Mouse (Mus musculus) limb, embryonic 14.5 days (tissue): ENCODE measurements around the gene Cd69. TPM values are rescaled to one million over a fixed set of nuclear protein-coding genes. Genes with fewer than 3 reads are reported as not detected.

Experiments used
- ATAC-seq: fragments of 200-750 bp; cut with Nextera tagmentation; 2 replicates; pipeline ENCODE4 v1.8.0; 2017; ENCODE audit warnings: low read depth, moderate number of reproducible peaks, moderate TSS enrichment; ENCODE audit not compliant: low FRiP score
- DNase-seq: peaks from one replicate; pipeline ENCODE4 v3.0.0-alpha.2; 2015; ENCODE audit warnings: low spot score
- H3K27ac ChIP-seq: fragments of 300-500 bp; sonication (generic); replicated peaks from 2 replicates; pipeline ENCODE4 v1.5.1; 2014; ENCODE audit warnings: low read depth, mild to moderate bottlenecking, low read length, moderate library complexity, mixed read lengths
- H3K27me3 ChIP-seq: fragments of 300-500 bp; sonication (generic); 2 replicates; pipeline ENCODE4 v1.6.1; 2014; ENCODE audit warnings: low read length, mixed read lengths; ENCODE audit not compliant: control insufficient read depth, insufficient read depth
- H3K36me3 ChIP-seq: fragments of 300-500 bp; sonication (generic); 2 replicates; pipeline ENCODE4 v1.6.1; 2014; ENCODE audit warnings: mild to moderate bottlenecking, low read length, moderate library complexity, mixed read lengths; ENCODE audit not compliant: control insufficient read depth, insufficient read depth
- H3K4me1 ChIP-seq: fragments of 300-500 bp; sonication (generic); 2 replicates; pipeline ENCODE4 v1.6.1; 2014; ENCODE audit warnings: antibody characterized with exemption, low read length, mixed read lengths; ENCODE audit not compliant: control insufficient read depth, insufficient read depth
- H3K4me2 ChIP-seq: fragments of 300-500 bp; sonication (generic); replicated peaks from 2 replicates; pipeline ENCODE4 v1.6.1; 2014; ENCODE audit warnings: low read depth, mild to moderate bottlenecking, low read length, moderate library complexity; ENCODE audit not compliant: severe bottlenecking
- H3K4me3 ChIP-seq: fragments of 300-500 bp; sonication (generic); replicated peaks from 2 replicates; pipeline ENCODE4 v1.5.1; 2014; ENCODE audit warnings: low read length
- H3K9ac ChIP-seq: fragments of 300-500 bp; sonication (generic); 2 replicates; pipeline ENCODE4 v1.6.1; 2014; ENCODE audit warnings: mild to moderate bottlenecking, low read depth, low read length, moderate library complexity; ENCODE audit not compliant: severe bottlenecking
- H3K9me3 ChIP-seq: fragments of 300-500 bp; sonication (generic); 2 replicates; pipeline ENCODE4 v1.6.1; 2016; ENCODE audit warnings: low read length; ENCODE audit not compliant: control insufficient read depth
- POLR2A ChIP-seq: fragments of 200-500 bp; IDR thresholded peaks from 2 replicates; pipeline ENCODE4 v1.8.0; 2012; ENCODE audit warnings: inconsistent platforms, mild to moderate bottlenecking, moderate library complexity, borderline replicate concordance; ENCODE audit not compliant: insufficient read depth, insufficient read length; ENCODE audit errors: extremely low read depth
- WGBS: fragments of 180-500 bp; shearing (Covaris S2); extraction: QIAGEN DNeasy Blood & Tissue Kit; methylation state at CpG from one replicate; pipeline ENCODE4 v1.1.7; 2014; 5-methylcytosine and 5-hydroxymethylcytosine counted together
- polyA plus RNA-seq, 2 experiments: library from polyadenylated mRNA; depleted of rRNA in 1 of 2; stranded (reverse) in 1 of 2; unstranded in 1 of 2; fragments of >200 nt; fragmentation: Nextera tagmentation in 1 of 2; extraction: Ambion mirVana in 1 of 2; gene quantifications; 2 replicates each; pipeline versions ENCODE4 v1.2.1 to v1.2.3; 2012 to 2014

Gene Cd69
- polyA plus RNA-seq, 2 experiments, result 0.13 to 0.39 TPM

DNA sequence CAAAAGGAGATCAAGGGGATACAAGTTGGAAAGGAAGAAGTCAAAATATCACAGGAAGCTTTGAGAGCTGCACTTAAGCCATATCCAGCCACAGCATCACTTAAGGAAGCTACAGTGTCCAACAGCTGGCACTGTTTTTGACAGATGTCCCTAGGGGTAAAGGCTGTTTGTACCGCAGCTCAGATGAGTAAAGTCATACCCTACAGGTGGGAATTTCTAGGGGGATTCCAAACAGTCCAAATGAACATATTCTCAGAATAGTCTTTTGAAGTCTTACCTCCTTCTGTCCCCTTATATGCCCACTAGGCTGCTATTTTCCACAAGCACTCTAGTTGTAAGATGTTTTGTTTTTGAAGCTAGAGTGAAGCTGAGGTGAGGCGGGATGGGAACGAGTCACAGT lies 37.3 kb upstream of the Cd69 start:
- H3K27ac ChIP-seq, result no peak overlapping the region
- DNase-seq (no peak), ATAC-seq (no peak)
- H3K4me1 ChIP-seq, result no peaks in the 10 kb centered on the region
- TF ChIP-seq POLR2A, result no peak
- H3K36me3 ChIP-seq, result no peaks in the 10 kb centered on the region
- 76% methylated on average over 3 of the region's 3 CpGs for WGBS
- H3K27me3 ChIP-seq, result no peaks in the 10 kb centered on the region
- H3K9me3 ChIP-seq, result no peaks in the 10 kb centered on the region
- H3K4me3 ChIP-seq, result no peak overlapping the region
- no peak overlapping the region for H3K4me2 ChIP-seq
- no peak overlapping the region for H3K9ac ChIP-seq

DNA sequence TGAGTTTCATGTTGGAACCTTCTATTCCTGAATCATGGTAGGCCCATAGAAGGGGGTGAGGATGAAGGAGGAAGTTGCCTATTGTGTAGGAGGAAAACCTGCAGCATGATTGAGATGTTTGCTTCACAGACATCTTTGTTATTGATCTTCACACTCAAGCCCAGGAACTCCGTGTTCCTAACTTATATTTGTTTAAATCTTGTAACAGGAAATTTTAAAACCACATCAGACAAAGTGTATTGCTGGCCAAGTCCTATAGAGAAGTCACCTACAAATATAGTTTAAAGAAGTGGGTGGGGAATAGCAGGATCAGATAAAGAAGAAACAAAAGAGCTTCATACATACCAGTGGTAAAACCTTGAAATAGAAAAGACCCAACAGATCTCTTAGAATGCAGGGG lies 28.9 kb upstream of the Cd69 start:
- H3K27ac ChIP-seq, result no peak overlapping the region
- WGBS, result 68% methylated on average over 1 of the region's 1 CpGs
- no peak for TF ChIP-seq POLR2A

DNA sequence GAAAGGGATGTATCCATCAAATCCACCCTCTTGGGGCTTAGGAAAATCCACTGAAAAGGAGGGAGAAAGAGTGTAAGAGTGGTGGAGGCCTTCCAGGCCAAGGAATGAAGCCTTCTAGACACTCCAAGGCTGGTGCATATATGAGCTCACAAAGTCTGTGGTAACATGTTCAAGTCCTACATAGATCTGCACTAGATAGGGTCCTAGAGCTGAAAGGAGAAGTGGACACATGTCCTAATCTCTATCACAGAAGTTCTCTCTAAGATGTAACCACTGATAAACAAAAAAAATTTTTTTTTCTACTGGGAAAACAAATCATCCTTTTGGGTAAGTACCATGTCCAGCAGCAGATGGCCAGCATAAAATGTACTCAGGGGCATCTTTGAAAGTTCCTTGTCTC lies 13.5 kb upstream of the Cd69 start:
- ATAC-seq (no peak), DNase-seq (no peak)
- Histone ChIP-seq H3K4me3 (no peak overlapping the region), H3K9ac (no peak overlapping the region), H3K36me3 (no peaks in the 10 kb centered on the region), H3K4me1 (no peaks in the 10 kb centered on the region), H3K9me3 (no peaks in the 10 kb centered on the region), H3K27me3 (no peaks in the 10 kb centered on the region), H3K4me2 (no peak overlapping the region), H3K27ac (no peak overlapping the region)
- TF ChIP-seq POLR2A, result no peak

More for the DNA sequence above, 28.9 kb upstream of the Cd69 start:
- Histone ChIP-seq H3K9ac (no peak overlapping the region), H3K4me2 (no peak overlapping the region), H3K9me3 (no peaks in the 10 kb centered on the region), H3K27me3 (no peaks in the 10 kb centered on the region), H3K4me1 (no peaks in the 10 kb centered on the region), H3K36me3 (no peaks in the 10 kb centered on the region), H3K4me3 (no peak overlapping the region)
- no peak for ATAC-seq
- no peak for DNase-seq

DNA sequence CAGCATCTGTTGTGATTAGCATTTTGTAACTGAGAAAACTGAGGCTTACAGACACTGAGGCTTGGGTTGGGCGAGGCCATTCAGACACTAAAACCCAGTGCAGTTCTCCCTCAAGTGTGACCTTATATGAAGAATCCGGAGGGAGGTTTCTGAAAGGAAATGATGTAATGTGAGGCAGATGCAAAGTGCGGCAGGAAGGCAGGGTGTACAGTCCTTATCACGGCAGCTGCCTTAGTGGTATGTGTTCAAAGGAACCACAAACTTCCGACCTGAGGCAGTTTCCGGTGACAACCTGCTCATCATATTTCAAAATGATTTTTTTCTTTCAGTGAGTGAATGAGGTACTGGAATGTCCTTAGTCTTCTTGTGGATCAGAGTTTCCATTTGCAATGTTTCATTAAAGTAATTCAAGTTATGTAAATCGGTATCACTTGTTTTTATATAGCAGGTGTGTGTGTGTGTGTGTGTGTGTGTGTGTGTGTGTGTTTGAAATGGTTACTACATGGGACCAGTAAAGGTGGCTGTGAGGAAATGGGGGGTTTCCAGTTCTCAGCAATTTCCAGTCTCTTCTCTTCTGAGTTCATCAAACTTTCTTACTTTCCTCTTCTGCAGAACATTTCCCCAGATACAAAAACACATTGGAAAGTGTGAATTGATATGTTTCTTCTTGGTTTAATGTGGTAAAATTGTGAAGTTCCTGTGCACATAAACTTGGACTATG lies 9.3 kb upstream of the Cd69 start:
- Histone ChIP-seq H3K9ac (no peak overlapping the region), H3K27ac (no peak overlapping the region), H3K36me3 (no peaks in the 10 kb centered on the region), H3K9me3 (no peaks in the 10 kb centered on the region), H3K4me2 (no peak overlapping the region), H3K27me3 (no peaks in the 10 kb centered on the region), H3K4me1 (no peaks in the 10 kb centered on the region), H3K4me3 (no peak overlapping the region)
- no peak for DNase-seq
- 70% methylated on average over 7 of the region's 7 CpGs for WGBS
- ATAC-seq, result no peak
- no peak for TF ChIP-seq POLR2A

DNA sequence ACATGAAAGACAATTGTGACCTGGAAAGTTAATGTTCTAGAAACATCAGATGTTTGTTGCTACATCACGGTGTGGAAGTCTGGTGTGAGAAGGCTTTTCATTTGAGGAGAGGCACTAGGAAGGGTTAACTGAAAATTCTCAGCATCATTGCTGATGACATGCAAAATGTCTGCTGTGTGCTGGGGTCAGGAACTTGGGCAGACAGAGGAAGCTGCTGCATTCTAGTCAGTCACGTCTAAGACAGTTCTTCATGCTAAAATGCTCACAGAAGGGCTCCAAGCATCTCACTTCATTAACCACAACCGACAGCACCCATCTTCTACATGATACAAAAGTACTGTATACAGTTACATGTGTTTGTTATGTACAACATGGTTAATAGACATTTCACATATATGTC lies 8.0 kb upstream of the Cd69 start:
- no peak overlapping the region for H3K4me3 ChIP-seq
- no peak overlapping the region for H3K4me2 ChIP-seq
- H3K36me3 ChIP-seq, result no peaks in the 10 kb centered on the region
- H3K4me1 ChIP-seq, result no peaks in the 10 kb centered on the region
- ATAC-seq (no peak), DNase-seq (no peak)
- no peak overlapping the region for H3K9ac ChIP-seq
- WGBS, result 76% methylated on average over 3 of the region's 3 CpGs
- no peaks in the 10 kb centered on the region for H3K27me3 ChIP-seq
- H3K9me3 ChIP-seq, result no peaks in the 10 kb centered on the region
- no peak overlapping the region for H3K27ac ChIP-seq
- TF ChIP-seq POLR2A, result no peak
